Mouse (Mus musculus) limb, embryonic 14.5 days (tissue): Measurements from ENCODE around the gene Gfy. TPM values are rescaled to one million over a fixed set of nuclear protein-coding genes. Genes with fewer than 3 reads are reported as not detected.

Experiments
- ATAC-seq: fragments of 200-750 bp; cut with Nextera tagmentation; 2 replicates; pipeline ENCODE4 v1.8.0; 2017; ENCODE audit warnings: low read depth, moderate number of reproducible peaks, moderate TSS enrichment; ENCODE audit not compliant: low FRiP score
- DNase-seq: peaks from one replicate; pipeline ENCODE4 v3.0.0-alpha.2; 2015; ENCODE audit warnings: low spot score
- H3K27ac ChIP-seq: fragments of 300-500 bp; sonication (generic); replicated peaks from 2 replicates; pipeline ENCODE4 v1.5.1; 2014; ENCODE audit warnings: low read depth, mild to moderate bottlenecking, low read length, moderate library complexity, mixed read lengths
- H3K27me3 ChIP-seq: fragments of 300-500 bp; sonication (generic); 2 replicates; pipeline ENCODE4 v1.6.1; 2014; ENCODE audit warnings: low read length, mixed read lengths; ENCODE audit not compliant: control insufficient read depth, insufficient read depth
- H3K36me3 ChIP-seq: fragments of 300-500 bp; sonication (generic); 2 replicates; pipeline ENCODE4 v1.6.1; 2014; ENCODE audit warnings: mild to moderate bottlenecking, low read length, moderate library complexity, mixed read lengths; ENCODE audit not compliant: control insufficient read depth, insufficient read depth
- H3K4me1 ChIP-seq: fragments of 300-500 bp; sonication (generic); 2 replicates; pipeline ENCODE4 v1.6.1; 2014; ENCODE audit warnings: antibody characterized with exemption, low read length, mixed read lengths; ENCODE audit not compliant: control insufficient read depth, insufficient read depth
- H3K4me2 ChIP-seq: fragments of 300-500 bp; sonication (generic); replicated peaks from 2 replicates; pipeline ENCODE4 v1.6.1; 2014; ENCODE audit warnings: low read depth, mild to moderate bottlenecking, low read length, moderate library complexity; ENCODE audit not compliant: severe bottlenecking
- H3K4me3 ChIP-seq: fragments of 300-500 bp; sonication (generic); replicated peaks from 2 replicates; pipeline ENCODE4 v1.5.1; 2014; ENCODE audit warnings: low read length
- H3K9ac ChIP-seq: fragments of 300-500 bp; sonication (generic); 2 replicates; pipeline ENCODE4 v1.6.1; 2014; ENCODE audit warnings: mild to moderate bottlenecking, low read depth, low read length, moderate library complexity; ENCODE audit not compliant: severe bottlenecking
- H3K9me3 ChIP-seq: fragments of 300-500 bp; sonication (generic); 2 replicates; pipeline ENCODE4 v1.6.1; 2016; ENCODE audit warnings: low read length; ENCODE audit not compliant: control insufficient read depth
- POLR2A ChIP-seq: fragments of 200-500 bp; IDR thresholded peaks from 2 replicates; pipeline ENCODE4 v1.8.0; 2012; ENCODE audit warnings: inconsistent platforms, mild to moderate bottlenecking, moderate library complexity, borderline replicate concordance; ENCODE audit not compliant: insufficient read depth, insufficient read length; ENCODE audit errors: extremely low read depth
- WGBS: fragments of 180-500 bp; shearing (Covaris S2); extraction: QIAGEN DNeasy Blood & Tissue Kit; methylation state at CpG from one replicate; pipeline ENCODE4 v1.1.7; 2014; 5-methylcytosine and 5-hydroxymethylcytosine counted together
- polyA plus RNA-seq, 2 experiments: library from polyadenylated mRNA; depleted of rRNA in 1 of 2; stranded (reverse) in 1 of 2; unstranded in 1 of 2; fragments of >200 nt; fragmentation: Nextera tagmentation in 1 of 2; extraction: Ambion mirVana in 1 of 2; gene quantifications; 2 replicates each; pipeline versions ENCODE4 v1.2.1 to v1.2.3; 2012 to 2014

Gene Gfy
- polyA plus RNA-seq, 2 experiments = 0.09 TPM; not detected in 1

GRCm38 (mm10) chr7:45144368-45145174 is 34.8 kb downstream of the Gfy start:
- Histone ChIP-seq H3K27ac (no peak overlapping the region), H3K9ac (no peak overlapping the region), H3K4me1 (no peaks in the 10 kb centered on the region), H3K36me3 (peaks cover 71% of the 10 kb centered on the region), H3K4me3 (no peak overlapping the region), H3K27me3 (no peaks in the 10 kb centered on the region), H3K4me2 (no peak overlapping the region), H3K9me3 (no peaks in the 10 kb centered on the region)
- DNase-seq (no peak), ATAC-seq (no peak)
- WGBS = 86% methylated on average over 13 of the region's 13 CpGs
- TF ChIP-seq POLR2A = no peak

GRCm38 (mm10) chr7:45141914-45142313 is 37.5 kb downstream of the Gfy start:
- no peak for TF ChIP-seq POLR2A
- Histone ChIP-seq H3K4me1 (no peaks in the 10 kb centered on the region), H3K9ac (0 out of 2 replicates have a peak overlapping the region, but pooled peaks have one; percentile 16), H3K9me3 (no peaks in the 10 kb centered on the region), H3K36me3 (peaks cover 50% of the 10 kb centered on the region), H3K27ac (no peak overlapping the region), H3K4me3 (no peak overlapping the region), H3K4me2 (no peak overlapping the region), H3K27me3 (no peaks in the 10 kb centered on the region)
- WGBS = 82% methylated on average over 5 of the region's 5 CpGs
- DNase-seq (no peak), ATAC-seq (no peak)

- no peak for TF ChIP-seq POLR2A
- DNase-seq (no peak), ATAC-seq (no peak)
- Histone ChIP-seq H3K4me1 (no peaks in the 10 kb centered on the region), H3K4me3 (no peak overlapping the region), H3K27me3 (no peaks in the 10 kb centered on the region), H3K9ac (peak overlapping the region; percentile 16; the same call in 1 of the 2 replicates), H3K4me2 (no peak overlapping the region), H3K36me3 (peaks cover 44% of the 10 kb centered on the region), H3K27ac (no peak overlapping the region), H3K9me3 (no peaks in the 10 kb centered on the region)
- WGBS = 93% methylated on average over 3 of the region's 3 CpGs
Measured at GRCm38 (mm10) chr7:45141319-45141718, 38.0 kb downstream of the Gfy start.

- Histone ChIP-seq H3K36me3 (peaks cover 33% of the 10 kb centered on the region), H3K9me3 (no peaks in the 10 kb centered on the region), H3K27me3 (0 out of 2 replicates have a peak, but pooled peaks cover 4% of the 10 kb centered on the region), H3K4me1 (no peaks in the 10 kb centered on the region), H3K27ac (no peak overlapping the region), H3K4me2 (no peak overlapping the region), H3K4me3 (no peak overlapping the region), H3K9ac (no peak overlapping the region)
- no peak for DNase-seq
- WGBS = 69% methylated on average over 8 of the region's 8 CpGs
- no peak for ATAC-seq
- TF ChIP-seq POLR2A = no peak
Measured at GRCm38 (mm10) chr7:45139904-45140723, 39.3 kb downstream of the Gfy start.

- H3K27me3 ChIP-seq = 0 out of 2 replicates have a peak, but pooled peaks cover 4% of the 10 kb centered on the region
- H3K36me3 ChIP-seq = peaks cover 16% of the 10 kb centered on the region
- no peak for TF ChIP-seq POLR2A
- H3K9me3 ChIP-seq = no peaks in the 10 kb centered on the region
- DNase-seq (no peak), ATAC-seq (no peak)
- no peak overlapping the region for H3K27ac ChIP-seq
- 82% methylated on average over 1 of the region's 1 CpGs for WGBS
- no peak overlapping the region for H3K4me2 ChIP-seq
- no peak overlapping the region for H3K4me3 ChIP-seq
- no peaks in the 10 kb centered on the region for H3K4me1 ChIP-seq
- no peak overlapping the region for H3K9ac ChIP-seq
Measured at GRCm38 (mm10) chr7:45138403-45138802, 41.0 kb downstream of the Gfy start.
